Mouse (Mus musculus) ES-E14 (cell line): ENCODE measurements around the gene Olfr539. TPM values are rescaled to one million over a fixed set of nuclear protein-coding genes. Genes with fewer than 3 reads are reported as not detected.

Experiments used
- DNase-seq: peaks from one replicate; pipeline ENCODE4 v3.0.0-alpha.2; 2013; ENCODE audit warnings: low read depth, low spot score
- H3K27ac ChIP-seq: 2 replicates; pipeline ENCODE4 v1.5.1; 2012; ENCODE audit warnings: low read depth, mild to moderate bottlenecking, low read length, moderate library complexity, mixed read lengths; ENCODE audit not compliant: poor library complexity, insufficient read depth, severe bottlenecking
- H3K36me3 ChIP-seq: 2 replicates; pipeline ENCODE4 v1.6.1; 2012; ENCODE audit warnings: mild to moderate bottlenecking, low read length, moderate library complexity, mixed read lengths; ENCODE audit not compliant: control insufficient read depth, poor library complexity, insufficient read depth, severe bottlenecking
- H3K4me1 ChIP-seq, 2 experiments: fragments of 150-350 bp in 1 of 2; sonication (generic) in 1 of 2; 2 replicates each; pipeline ENCODE4 v1.6.1; 2012; ENCODE audit warnings: low read length in 2 of 2, mild to moderate bottlenecking in 1 of 2, mixed read lengths in 1 of 2; ENCODE audit not compliant: control insufficient read depth in 2 of 2, insufficient read depth in 2 of 2, poor library complexity in 1 of 2
- H3K4me3 ChIP-seq, 2 experiments: fragments of 150-350 bp in 1 of 2; sonication (generic) in 1 of 2; 2 replicates each; pipeline ENCODE4 v1.5.1; 2012; ENCODE audit warnings: low read length in 2 of 2, low read depth in 1 of 2, mild to moderate bottlenecking in 1 of 2, mixed read lengths in 1 of 2; ENCODE audit not compliant: insufficient read depth in 1 of 2, poor library complexity in 1 of 2, severe bottlenecking in 1 of 2
- H3K9ac ChIP-seq: 2 replicates; pipeline ENCODE4 v1.6.1; 2012; ENCODE audit warnings: low read depth, mild to moderate bottlenecking, low read length, mixed read lengths; ENCODE audit not compliant: poor library complexity, insufficient read depth, severe bottlenecking
- H3K9me3 ChIP-seq: fragments of 150-350 bp; sonication (generic); 2 replicates; pipeline ENCODE4 v1.6.1; 2012; ENCODE audit warnings: low read depth, mild to moderate bottlenecking, low read length; ENCODE audit not compliant: control insufficient read depth, insufficient read depth
- CHD2 ChIP-seq: IDR thresholded peaks from 2 replicates; pipeline ENCODE4 v1.6.1; 2014; ENCODE audit warnings: mild to moderate bottlenecking, low read depth, low read length, inconsistent platforms
- HCFC1 ChIP-seq: IDR thresholded peaks from 2 replicates; pipeline ENCODE4 v1.6.1; 2012; ENCODE audit warnings: low read length, inconsistent platforms, borderline replicate concordance; ENCODE audit not compliant: insufficient read depth
- MAFK ChIP-seq: IDR thresholded peaks from 2 replicates; pipeline ENCODE4 v1.6.1; 2014; ENCODE audit warnings: mild to moderate bottlenecking, low read depth, low read length, inconsistent platforms; ENCODE audit not compliant: insufficient read depth
- ZC3H11A ChIP-seq: IDR thresholded peaks from 2 replicates; pipeline ENCODE4 v1.6.1; 2012; ENCODE audit warnings: low read depth, mild to moderate bottlenecking, inconsistent platforms, low read length, borderline replicate concordance
- ZNF384 ChIP-seq: IDR thresholded peaks from 2 replicates; pipeline ENCODE4 v1.6.1; 2012; ENCODE audit warnings: low read depth, low read length, inconsistent platforms
- in situ Hi-C, 2 experiments: fragments of 600-800 bp; cut with MboI; formaldehyde crosslinking; loops; one replicate each; pipeline ENCODE4 v1.15.1; 2025; ENCODE audit warnings: low sequenced_read_pairs in 2 of 2, inconsistent platforms in 1 of 2; ENCODE audit not compliant: unreplicated experiment in 2 of 2
- total RNA-seq: library from RNA; depleted of rRNA; stranded (reverse); fragments of 300-350 nt; gene quantifications from 2 replicates; pipeline ENCODE4 v1.2.3, GENCODE M21; 2012; rRNA removed

Gene Olfr539
- total RNA-seq, 1 experiment, result 0.40 TPM

GRCm38 (mm10) chr7:140707536-140708284 lies 48.0 kb downstream of the Olfr539 start:
- H3K27ac ChIP-seq, result no peak overlapping the region
- in situ Hi-C loops, result no loop called here
- H3K4me3 ChIP-seq, result no peak overlapping the region
- no peak for TF ChIP-seq ZC3H11A
- H3K9me3 ChIP-seq, result no peaks in the 10 kb centered on the region
- no peak overlapping the region for H3K9ac ChIP-seq
- no peak for DNase-seq
- H3K36me3 ChIP-seq, result no peaks in the 10 kb centered on the region
- H3K4me1 ChIP-seq, result no peaks in the 10 kb centered on the region

GRCm38 (mm10) chr7:140717155-140718055 lies 57.7 kb downstream of the Olfr539 start:
- Histone ChIP-seq H3K27ac (no peak overlapping the region), H3K9ac (no peak overlapping the region), H3K4me3 (no peak overlapping the region), H3K4me1 (no peaks in the 10 kb centered on the region), H3K36me3 (no peaks in the 10 kb centered on the region), H3K9me3 (no peaks in the 10 kb centered on the region)
- TF ChIP-seq ZC3H11A (no peak), CHD2 (no peak), ZNF384 (no peak), HCFC1 (no peak), MAFK (no peak)
- no peak for DNase-seq
- in situ Hi-C loops, result no loop called here

- H3K9me3 ChIP-seq, result no peaks in the 10 kb centered on the region
- no peaks in the 10 kb centered on the region for H3K4me1 ChIP-seq
- no peak for DNase-seq
- in situ Hi-C loops, result no loop called here
- no peak for TF ChIP-seq CHD2
- no peak for TF ChIP-seq ZC3H11A
- TF ChIP-seq HCFC1, result no peak
- no peak for TF ChIP-seq ZNF384
- no peak for TF ChIP-seq MAFK
- H3K9ac ChIP-seq, result no peak overlapping the region
- no peaks in the 10 kb centered on the region for H3K36me3 ChIP-seq
- no peak overlapping the region for H3K27ac ChIP-seq
- H3K4me3 ChIP-seq, result no peak overlapping the region
These were observed 61.4 kb downstream of the Olfr539 start for GRCm38 (mm10) chr7:140721095-140721494.

- in situ Hi-C loops, result no loop called here
- no peak for DNase-seq
- H3K4me3 ChIP-seq, result no peak overlapping the region
- H3K4me1 ChIP-seq, result no peaks in the 10 kb centered on the region
- H3K27ac ChIP-seq, result no peak overlapping the region
- TF ChIP-seq ZNF384 (no peak), CHD2 (no peak), HCFC1 (no peak), ZC3H11A (no peak), MAFK (no peak)
- H3K9ac ChIP-seq, result no peak overlapping the region
- H3K36me3 ChIP-seq, result no peaks in the 10 kb centered on the region
- H3K9me3 ChIP-seq, result no peaks in the 10 kb centered on the region
These were observed 65.8 kb downstream of the Olfr539 start for GRCm38 (mm10) chr7:140725558-140725957.

Other genes starting within 250 kb of the Olfr539 start
- not detected in 2 replicates for gene Olfr532, start 238.3 kb upstream of the Olfr539 start, total RNA-seq
- not detected in 2 replicates for gene Olfr533, start 196.6 kb upstream of the Olfr539 start, total RNA-seq
- not detected in 2 replicates for gene Olfr535, start 175.7 kb upstream of the Olfr539 start, total RNA-seq
- gene Olfr536, start 152.5 kb upstream of the Olfr539 start, total RNA-seq, result not detected in 2 replicates
- not detected in 2 replicates for gene Olfr538, start 92.0 kb upstream of the Olfr539 start, total RNA-seq
- gene Olfr46, start 58.7 kb upstream of the Olfr539 start, total RNA-seq, result 0.32 and 0.36 TPM in 2 replicates
- not detected in 2 replicates for gene Olfr61, start 31.0 kb upstream of the Olfr539 start, total RNA-seq
- not detected in 2 replicates for gene Olfr53, start 13.5 kb upstream of the Olfr539 start, total RNA-seq
- gene Olfr45, start 22.0 kb downstream of the Olfr539 start, total RNA-seq, result not detected in 2 replicates
- gene Olfr541, start 37.3 kb downstream of the Olfr539 start, total RNA-seq, result not detected in 2 replicates
- gene Cyp2e1, start 103.8 kb downstream of the Olfr539 start, total RNA-seq, result not detected in 2 replicates
- gene Syce1, start 127.9 kb downstream of the Olfr539 start, total RNA-seq, result 12.2 and 21.6 TPM in 2 replicates
- 12.0 and 13.6 TPM in 2 replicates for gene Zfp941, start 162.2 kb downstream of the Olfr539 start, total RNA-seq
- 19.5 and 32.1 TPM in 2 replicates for gene Urah, start 175.1 kb downstream of the Olfr539 start, total RNA-seq
- not detected in 2 replicates for gene Scgb1c1, start 185.6 kb downstream of the Olfr539 start, total RNA-seq
- 0.16 TPM in 1 of 2 replicates, not detected in the other for gene Odf3, start 187.9 kb downstream of the Olfr539 start, total RNA-seq
- 0.89 and 1.6 TPM in 2 replicates for gene Gm45785, start 196.4 kb downstream of the Olfr539 start, total RNA-seq
- gene Ric8a, start 197.0 kb downstream of the Olfr539 start, total RNA-seq, result 60.5 and 90.0 TPM in 2 replicates
- gene Bet1l, start 197.6 kb downstream of the Olfr539 start, total RNA-seq, result 21.6 and 31.5 TPM in 2 replicates
- 164 and 199 TPM in 2 replicates for gene Psmd13, start 222.0 kb downstream of the Olfr539 start, total RNA-seq
- gene Sirt3, start 222.4 kb downstream of the Olfr539 start, total RNA-seq, result 18.2 and 26.3 TPM in 2 replicates
- gene Cox8b, start 240.5 kb downstream of the Olfr539 start, total RNA-seq, result not detected in 2 replicates